Mouse (Mus musculus) E14TG2a.4 (cell line): Measurements from ENCODE around the gene Copb1.

Source experiments
- CTCF ChIP-seq: conservative IDR thresholded peaks from 2 replicates; pipeline ENCODE4 v1.5.1; 2014; ENCODE audit warnings: low read length
- POU5F1 ChIP-seq: IDR thresholded peaks from 2 replicates; pipeline ENCODE4 v1.6.1; 2014; ENCODE audit warnings: low read length, borderline replicate concordance

DNA sequence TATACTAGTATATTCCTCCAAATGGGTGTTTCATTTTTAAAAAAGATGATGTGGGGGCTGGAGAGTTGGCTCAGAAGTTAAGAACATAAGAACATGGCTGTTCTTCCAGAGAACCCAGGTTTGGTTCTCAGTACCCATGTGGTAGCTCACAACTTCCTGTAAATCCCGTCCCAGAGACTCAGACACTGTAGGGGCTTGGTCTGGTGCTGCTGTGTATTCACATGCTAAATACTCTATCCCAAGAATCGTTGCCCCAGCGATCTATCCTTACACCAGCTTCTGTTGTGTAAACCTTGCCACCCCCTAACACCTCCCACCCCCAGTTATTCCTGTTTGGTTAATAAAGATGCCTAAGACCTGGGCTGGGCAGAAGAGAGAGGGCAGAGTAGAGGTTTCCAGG, 61.9 kb downstream of the Copb1 start:
- TF ChIP-seq CTCF (no peak), POU5F1 (no peak)
